Mouse (Mus musculus): ENCODE data around the gene Gm38119. TPM values are rescaled to one million over a fixed set of nuclear protein-coding genes. Genes with fewer than 3 reads are reported as not detected.

Gm38119 gene
- not detected in 2 replicates for polyA plus RNA-seq (2011; ENCODE audit: insufficient read length, low read depth, missing spikeins)

DNA sequence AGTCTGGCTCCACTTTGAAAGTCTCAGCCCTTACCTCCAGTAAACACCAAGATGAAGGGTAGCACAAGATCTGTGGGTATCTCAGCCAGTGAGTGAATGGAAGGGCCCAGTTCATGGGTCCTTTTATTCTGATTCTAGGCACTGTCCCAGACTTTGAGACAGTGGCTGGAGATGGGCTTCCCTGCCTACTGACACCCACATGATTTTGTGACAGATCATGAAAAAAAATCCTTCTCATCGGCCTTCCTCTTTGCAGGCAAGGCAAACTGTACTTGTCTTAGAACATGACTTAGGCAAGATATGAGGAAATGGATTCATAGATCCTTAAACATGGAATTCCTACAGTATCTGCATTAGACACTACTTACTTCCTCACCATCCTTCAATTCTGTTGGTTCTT lies at the start of gene Gm38119:
Gene Gm38119 (minus strand): TSS at position 101 of the 400 bp plus-strand sequence.
- no peak for TF ChIP-seq POLR2A (IDR thresholded peaks at IDR 0.05; ENCODE audit: low read depth, low read length)
- TF ChIP-seq CTCF (IDR thresholded peaks at IDR 0.05; ENCODE audit: borderline replicate concordance, insufficient read depth, low read length), result no peak
- H3K4me3 ChIP-seq (ENCODE audit: insufficient read depth, low read length), result no peak within 1 kb of the TSS
- H3K27ac ChIP-seq (ENCODE audit: insufficient read depth, low read length), result no peak within 1 kb of the TSS
- H3K4me1 ChIP-seq (ENCODE audit: control insufficient read depth, insufficient read depth, low read length), result no peaks in the 10 kb centered on the region

DNA sequence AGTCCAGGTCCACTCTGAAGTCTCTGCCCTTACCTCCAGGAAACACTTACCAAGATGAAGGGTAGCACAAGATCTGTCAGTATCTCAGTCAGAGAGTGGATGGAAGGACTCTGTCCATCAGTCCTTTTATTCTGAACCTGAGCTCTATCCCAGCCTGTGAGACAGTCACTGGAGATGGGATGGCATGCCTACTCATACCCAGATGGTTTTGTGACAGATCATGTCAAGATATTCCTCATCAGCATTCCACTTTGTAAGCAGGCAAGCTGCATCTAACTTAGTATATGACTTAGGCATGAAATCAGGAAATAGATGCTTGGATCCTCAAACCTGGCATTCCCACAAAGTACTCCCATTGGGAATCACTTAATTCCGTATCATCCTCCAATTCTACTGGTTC lies 39.9 kb upstream of the Gm38119 start, which contains the start of gene Lce1i:
Gene Lce1i (minus strand): TSS at position 101 of the 400 bp plus-strand sequence.
- no peaks in the 10 kb centered on the region for H3K4me1 ChIP-seq (ENCODE audit: control insufficient read depth, insufficient read depth, low read length)
- no peak for TF ChIP-seq POLR2A (IDR thresholded peaks at IDR 0.05; ENCODE audit: low read depth, low read length)
- no peak for TF ChIP-seq CTCF (IDR thresholded peaks at IDR 0.05; ENCODE audit: borderline replicate concordance, insufficient read depth, low read length)
- no peak within 1 kb of the TSS for H3K27ac ChIP-seq (ENCODE audit: insufficient read depth, low read length)
- H3K4me3 ChIP-seq (ENCODE audit: insufficient read depth, low read length), result no peak within 1 kb of the TSS

DNA sequence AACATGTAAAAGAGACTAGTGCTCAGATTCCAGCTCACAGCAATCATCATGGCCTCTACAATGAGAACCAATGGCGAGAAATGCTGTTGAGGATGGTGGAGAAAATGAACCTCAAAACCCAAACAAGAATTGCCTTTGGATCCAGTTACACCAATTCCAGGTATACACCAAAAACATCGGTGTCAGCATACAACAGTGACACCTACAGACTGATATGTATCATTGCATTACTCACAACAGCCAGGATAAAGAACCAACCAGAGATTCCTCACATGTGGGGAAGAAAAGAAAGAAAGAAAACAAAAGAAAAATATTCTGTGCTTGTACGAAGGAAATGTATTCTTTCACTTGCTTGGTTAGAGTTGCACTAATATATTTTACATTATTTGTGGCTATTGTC lies 32.7 kb upstream of the Gm38119 start:
- TF ChIP-seq CTCF (IDR thresholded peaks at IDR 0.05; ENCODE audit: borderline replicate concordance, insufficient read depth, low read length) (no peak), POLR2A (IDR thresholded peaks at IDR 0.05; ENCODE audit: low read depth, low read length) (no peak)
- H3K4me1 ChIP-seq (ENCODE audit: control insufficient read depth, insufficient read depth, low read length), result no peaks in the 10 kb centered on the region
- H3K27ac ChIP-seq (ENCODE audit: insufficient read depth, low read length), result no peak overlapping the region
- no peak overlapping the region for H3K4me3 ChIP-seq (ENCODE audit: insufficient read depth, low read length)

DNA sequence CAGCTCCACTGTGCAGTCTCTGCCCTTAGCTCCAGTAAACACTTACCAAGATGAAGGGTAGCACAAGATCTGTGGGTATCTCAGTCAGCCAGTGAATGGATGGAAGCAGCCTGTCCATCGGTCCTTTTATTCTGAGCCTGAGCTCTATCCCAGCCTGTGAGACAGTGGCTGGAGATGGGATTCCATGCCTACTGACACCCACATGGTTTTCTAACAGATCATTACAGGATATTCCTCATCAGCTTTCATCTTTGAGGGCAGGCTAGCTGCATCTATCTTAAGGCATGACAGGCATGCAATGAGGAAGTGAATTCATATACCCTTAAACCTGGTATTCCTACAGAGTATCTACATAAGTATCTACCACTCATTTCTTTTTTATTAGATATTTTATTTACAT lies 26.1 kb upstream of the Gm38119 start, which contains the start of gene Lce1h:
Gene Lce1h (minus strand): TSS at position 101 of the 400 bp plus-strand sequence.
- TF ChIP-seq POLR2A (IDR thresholded peaks at IDR 0.05; ENCODE audit: low read depth, low read length) (no peak), CTCF (IDR thresholded peaks at IDR 0.05; ENCODE audit: borderline replicate concordance, insufficient read depth, low read length) (no peak)
- no peak within 1 kb of the TSS for H3K27ac ChIP-seq (ENCODE audit: insufficient read depth, low read length)
- no peak within 1 kb of the TSS for H3K4me3 ChIP-seq (ENCODE audit: insufficient read depth, low read length)
- no peaks in the 10 kb centered on the region for H3K4me1 ChIP-seq (ENCODE audit: control insufficient read depth, insufficient read depth, low read length)

DNA sequence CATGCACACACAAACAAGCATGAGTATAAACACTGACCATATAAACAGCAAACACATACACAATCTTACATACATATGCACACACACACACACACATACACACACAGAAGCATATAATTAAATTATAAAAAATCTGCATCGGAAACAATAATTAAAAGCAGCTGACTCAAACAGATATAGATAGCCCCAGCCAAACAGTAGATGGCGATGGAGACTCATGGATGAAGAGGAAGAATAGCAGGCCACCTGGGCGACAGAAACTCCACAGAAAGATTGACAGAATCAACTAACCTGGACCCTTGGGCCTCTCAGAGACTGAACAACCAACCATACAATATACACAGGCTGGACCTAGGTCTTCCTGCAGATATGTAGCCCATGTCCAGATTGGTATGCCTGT lies 14.3 kb upstream of the Gm38119 start:
- no peak for TF ChIP-seq CTCF (IDR thresholded peaks at IDR 0.05; ENCODE audit: borderline replicate concordance, insufficient read depth, low read length)
- TF ChIP-seq POLR2A (IDR thresholded peaks at IDR 0.05; ENCODE audit: low read depth, low read length), result no peak
- H3K4me3 ChIP-seq (ENCODE audit: insufficient read depth, low read length), result no peak overlapping the region
- H3K4me1 ChIP-seq (ENCODE audit: control insufficient read depth, insufficient read depth, low read length), result no peaks in the 10 kb centered on the region
- no peak overlapping the region for H3K27ac ChIP-seq (ENCODE audit: insufficient read depth, low read length)

DNA sequence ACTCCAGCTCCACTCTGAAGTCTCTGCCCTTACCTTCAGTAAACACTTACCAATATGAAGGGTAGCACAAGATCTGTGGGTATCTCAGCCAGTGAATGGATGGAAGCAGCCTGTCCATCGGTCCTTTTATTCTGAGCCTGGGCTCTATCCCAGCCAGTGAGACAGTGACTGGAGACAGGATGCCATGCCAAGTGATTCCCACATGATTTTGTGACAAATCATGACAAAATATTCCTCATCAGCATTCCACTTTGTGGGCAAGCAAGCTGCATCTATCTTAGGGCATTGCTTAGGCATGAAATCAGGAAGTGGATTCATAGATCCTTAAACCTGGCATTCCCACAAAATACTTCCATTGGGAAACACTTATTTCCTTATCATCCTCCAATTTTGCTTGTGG lies 13.3 kb upstream of the Gm38119 start, which contains the start of gene Lce1g:
Gene Lce1g (minus strand): TSS at position 101 of the 400 bp plus-strand sequence.
- no peak within 1 kb of the TSS for H3K4me3 ChIP-seq (ENCODE audit: insufficient read depth, low read length)
- no peaks in the 10 kb centered on the region for H3K4me1 ChIP-seq (ENCODE audit: control insufficient read depth, insufficient read depth, low read length)
- TF ChIP-seq POLR2A (IDR thresholded peaks at IDR 0.05; ENCODE audit: low read depth, low read length), result no peak
- no peak for TF ChIP-seq CTCF (IDR thresholded peaks at IDR 0.05; ENCODE audit: borderline replicate concordance, insufficient read depth, low read length)
- H3K27ac ChIP-seq (ENCODE audit: insufficient read depth, low read length), result no peak within 1 kb of the TSS

DNA sequence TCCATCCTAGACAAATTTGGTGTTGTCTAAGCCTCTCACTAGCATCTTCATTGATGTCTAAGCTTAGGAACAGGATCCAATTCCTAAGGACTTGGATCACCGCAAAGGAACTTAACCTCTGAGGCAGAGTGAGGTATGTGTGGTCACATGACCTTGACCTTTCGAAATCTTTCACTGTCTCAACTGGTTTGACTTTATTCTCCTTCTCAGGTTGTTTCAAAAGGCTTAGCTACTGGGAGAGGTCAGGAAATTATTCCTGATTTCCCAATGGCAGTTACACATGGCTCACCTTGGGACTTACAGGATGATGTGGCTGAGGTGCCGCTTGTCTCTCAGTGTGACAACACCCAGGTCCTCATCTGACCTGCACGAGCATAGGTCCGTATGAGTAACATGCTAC lies 16.3 kb downstream of the Gm38119 start:
- H3K27ac ChIP-seq (ENCODE audit: insufficient read depth, low read length), result no peak overlapping the region
- no peak overlapping the region for H3K4me3 ChIP-seq (ENCODE audit: insufficient read depth, low read length)
- H3K4me1 ChIP-seq (ENCODE audit: control insufficient read depth, insufficient read depth, low read length), result no peaks in the 10 kb centered on the region
- no peak for TF ChIP-seq POLR2A (IDR thresholded peaks at IDR 0.05; ENCODE audit: low read depth, low read length)
- no peak for TF ChIP-seq CTCF (IDR thresholded peaks at IDR 0.05; ENCODE audit: borderline replicate concordance, insufficient read depth, low read length)

DNA sequence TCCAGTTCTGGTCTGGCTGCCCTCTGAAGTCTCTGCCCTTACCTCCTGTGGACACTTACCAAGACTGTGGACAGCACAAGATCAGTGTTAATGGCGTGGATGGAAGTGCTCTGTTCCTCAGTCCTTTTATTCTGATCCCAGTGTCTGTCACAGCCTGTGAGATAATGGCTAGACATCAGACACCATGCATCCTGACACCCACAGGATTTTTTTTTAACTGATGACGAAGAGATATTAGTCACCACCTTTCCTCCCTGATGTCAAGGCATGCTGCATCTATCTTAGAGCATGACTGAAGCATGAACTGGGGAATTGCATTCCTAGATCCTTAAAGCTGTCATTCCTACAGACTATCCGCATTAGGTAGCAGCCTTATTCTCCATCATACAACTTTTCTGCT lies 18.6 kb downstream of the Gm38119 start, which contains the start of gene Lce1f:
Gene Lce1f (minus strand): TSS at position 101 of the 400 bp plus-strand sequence.
- H3K27ac ChIP-seq (ENCODE audit: insufficient read depth, low read length), result no peak within 1 kb of the TSS
- TF ChIP-seq CTCF (IDR thresholded peaks at IDR 0.05; ENCODE audit: borderline replicate concordance, insufficient read depth, low read length), result no peak
- TF ChIP-seq POLR2A (IDR thresholded peaks at IDR 0.05; ENCODE audit: low read depth, low read length), result no peak
- no peaks in the 10 kb centered on the region for H3K4me1 ChIP-seq (ENCODE audit: control insufficient read depth, insufficient read depth, low read length)
- no peak within 1 kb of the TSS for H3K4me3 ChIP-seq (ENCODE audit: insufficient read depth, low read length)

DNA sequence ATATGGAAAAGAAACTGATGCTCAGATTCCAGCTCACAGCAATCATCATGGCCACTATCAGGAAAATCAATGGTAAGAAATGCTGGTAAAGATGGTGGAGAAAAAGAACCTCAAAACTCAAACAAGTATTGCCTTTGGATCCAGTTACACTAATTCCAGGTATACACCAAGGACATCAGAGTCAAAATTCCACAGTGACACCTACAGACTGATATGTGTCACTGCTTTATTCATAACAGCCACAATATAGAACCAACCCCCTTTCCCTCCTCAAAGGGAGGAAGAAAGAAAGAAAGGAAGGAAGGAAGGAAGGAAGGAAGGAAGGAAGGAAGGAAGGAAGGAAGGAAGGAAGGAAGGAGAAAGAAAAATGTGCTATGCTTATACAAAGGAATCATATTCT lies 23.8 kb downstream of the Gm38119 start:
- H3K27ac ChIP-seq (ENCODE audit: insufficient read depth, low read length), result no peak overlapping the region
- TF ChIP-seq CTCF (IDR thresholded peaks at IDR 0.05; ENCODE audit: borderline replicate concordance, insufficient read depth, low read length) (no peak), POLR2A (IDR thresholded peaks at IDR 0.05; ENCODE audit: low read depth, low read length) (no peak)
- H3K4me3 ChIP-seq (ENCODE audit: insufficient read depth, low read length), result no peak overlapping the region
- H3K4me1 ChIP-seq (ENCODE audit: control insufficient read depth, insufficient read depth, low read length), result no peaks in the 10 kb centered on the region

DNA sequence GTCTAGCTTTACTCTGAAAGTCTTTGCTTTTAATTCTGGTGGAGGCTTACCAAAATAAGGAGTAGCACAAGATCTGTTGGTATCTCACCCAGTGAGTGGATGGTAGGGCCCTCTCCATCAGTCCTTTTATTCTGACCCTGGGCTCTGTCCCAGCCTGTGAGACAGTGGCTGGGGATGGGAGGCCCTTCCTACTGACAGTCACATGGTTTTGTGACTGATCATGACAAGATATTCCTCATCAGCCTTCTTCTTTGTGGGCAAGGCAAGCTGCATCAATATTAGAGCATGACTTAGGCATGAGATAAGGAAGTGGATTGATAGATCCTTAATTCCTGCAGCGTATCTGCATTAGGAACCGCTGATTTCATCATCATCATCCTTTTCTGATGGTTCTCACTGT lies 29.9 kb downstream of the Gm38119 start, which contains the start of gene Lce1e:
Gene Lce1e (minus strand): TSS at position 101 of the 400 bp plus-strand sequence.
- no peaks in the 10 kb centered on the region for H3K4me1 ChIP-seq (ENCODE audit: control insufficient read depth, insufficient read depth, low read length)
- H3K27ac ChIP-seq (ENCODE audit: insufficient read depth, low read length), result no peak within 1 kb of the TSS
- H3K4me3 ChIP-seq (ENCODE audit: insufficient read depth, low read length), result no peak within 1 kb of the TSS
- no peak for TF ChIP-seq POLR2A (IDR thresholded peaks at IDR 0.05; ENCODE audit: low read depth, low read length)
- no peak for TF ChIP-seq CTCF (IDR thresholded peaks at IDR 0.05; ENCODE audit: borderline replicate concordance, insufficient read depth, low read length)

Data from embryonic fibroblast, embryonic 13.5 days (primary cell).